Mouse (Mus musculus): ENCODE results near the gene Tmem119. TPM values are rescaled to one million over a fixed set of nuclear protein-coding genes. Genes with fewer than 3 reads are reported as not detected.

Tmem119 gene
- polyA plus RNA-seq, 1 experiment from 2014 or later: 4.5 TPM

- 50% methylated on average over 23 of the region's 23 CpGs for WGBS (ENCODE audit: insufficient replicate concordance)
Measured at GRCm38 (mm10) chr5:113841243-113842225, 41.2 kb upstream of the Tmem119 start.

GRCm38 (mm10) chr5:113840443-113840842 is 40.1 kb upstream of the Tmem119 start:
- no peaks in the 10 kb centered on the region for H3K9me3 ChIP-seq (replicated peaks; ENCODE audit: control insufficient read depth, low read length)
- peaks cover 5% of the 10 kb centered on the region for H3K4me1 ChIP-seq (ENCODE audit: control insufficient read depth, low read depth, low read length)
- WGBS (ENCODE audit: insufficient replicate concordance): 59% methylated on average over 4 of the region's 4 CpGs
- no peaks in the 10 kb centered on the region for H3K27me3 ChIP-seq (ENCODE audit: control insufficient read depth, insufficient read depth, low read depth, low read length)
- no peak overlapping the region for H3K4me2 ChIP-seq (ENCODE audit: low read depth, low read length)
- peaks cover 14% of the 10 kb centered on the region for H3K36me3 ChIP-seq (ENCODE audit: control insufficient read depth, insufficient read depth)
- H3K27ac ChIP-seq (ENCODE audit: low read length): no peak overlapping the region
- ATAC-seq (ENCODE audit: low read depth): no peak
- H3K9ac ChIP-seq (ENCODE audit: low read depth, low read length): no peak overlapping the region
- H3K4me3 ChIP-seq (ENCODE audit: low read depth, low read length): no peak overlapping the region

More at GRCm38 (mm10) chr5:113841243-113842225, 41.2 kb upstream of the Tmem119 start:
- no peak overlapping the region for H3K9ac ChIP-seq (ENCODE audit: low read depth, low read length)
- no peaks in the 10 kb centered on the region for H3K27me3 ChIP-seq (ENCODE audit: control insufficient read depth, insufficient read depth, low read depth, low read length)
- no peak overlapping the region for H3K4me3 ChIP-seq (ENCODE audit: low read depth, low read length)
- no peaks in the 10 kb centered on the region for H3K9me3 ChIP-seq (replicated peaks; ENCODE audit: control insufficient read depth, low read length)
- H3K36me3 ChIP-seq (ENCODE audit: control insufficient read depth, insufficient read depth): peaks cover 17% of the 10 kb centered on the region
- H3K4me2 ChIP-seq (ENCODE audit: low read depth, low read length): no peak overlapping the region
- peaks cover 15% of the 10 kb centered on the region for H3K4me1 ChIP-seq (ENCODE audit: control insufficient read depth, low read depth, low read length)
- ATAC-seq (ENCODE audit: low read depth): no peak
- H3K27ac ChIP-seq (ENCODE audit: low read length): 0 out of 2 replicates have a peak overlapping the region, but pooled peaks have one; percentile 48

DNA sequence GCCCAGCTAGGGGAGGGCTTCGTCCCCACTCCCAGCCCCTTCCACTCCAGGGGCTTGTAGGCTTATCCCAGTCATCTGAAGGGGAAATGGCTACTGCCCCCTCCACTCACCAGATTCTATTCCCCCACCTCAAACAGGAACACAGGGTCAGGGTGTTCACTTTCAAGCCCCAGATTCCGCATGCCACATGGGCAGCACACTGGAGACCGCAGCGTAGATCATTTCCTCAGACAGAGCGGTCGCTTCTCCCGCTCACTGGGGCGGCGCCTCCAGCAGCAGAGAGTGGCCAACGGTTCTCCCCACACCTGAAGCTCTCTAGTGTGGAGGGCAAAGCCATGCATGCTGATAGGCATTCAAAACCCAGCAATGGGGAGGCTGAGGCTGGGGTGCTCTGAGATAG is 36.6 kb upstream of the Tmem119 start:
- H3K4me3 ChIP-seq (ENCODE audit: low read depth, low read length): no peak overlapping the region
- H3K27ac ChIP-seq (ENCODE audit: low read length): peak overlapping the region; percentile 12; the same call in 1 of the 2 replicates
- no peak for ATAC-seq (ENCODE audit: low read depth)
- H3K9ac ChIP-seq (ENCODE audit: low read depth, low read length): no peak overlapping the region
- no peak overlapping the region for H3K4me2 ChIP-seq (ENCODE audit: low read depth, low read length)
- no peaks in the 10 kb centered on the region for H3K27me3 ChIP-seq (ENCODE audit: control insufficient read depth, insufficient read depth, low read depth, low read length)
- no peaks in the 10 kb centered on the region for H3K9me3 ChIP-seq (replicated peaks; ENCODE audit: control insufficient read depth, low read length)
- no peaks in the 10 kb centered on the region for H3K36me3 ChIP-seq (ENCODE audit: control insufficient read depth, insufficient read depth)
- 48% methylated on average over 10 of the region's 10 CpGs for WGBS (ENCODE audit: insufficient replicate concordance)
- H3K4me1 ChIP-seq (ENCODE audit: control insufficient read depth, low read depth, low read length): no peaks in the 10 kb centered on the region

DNA sequence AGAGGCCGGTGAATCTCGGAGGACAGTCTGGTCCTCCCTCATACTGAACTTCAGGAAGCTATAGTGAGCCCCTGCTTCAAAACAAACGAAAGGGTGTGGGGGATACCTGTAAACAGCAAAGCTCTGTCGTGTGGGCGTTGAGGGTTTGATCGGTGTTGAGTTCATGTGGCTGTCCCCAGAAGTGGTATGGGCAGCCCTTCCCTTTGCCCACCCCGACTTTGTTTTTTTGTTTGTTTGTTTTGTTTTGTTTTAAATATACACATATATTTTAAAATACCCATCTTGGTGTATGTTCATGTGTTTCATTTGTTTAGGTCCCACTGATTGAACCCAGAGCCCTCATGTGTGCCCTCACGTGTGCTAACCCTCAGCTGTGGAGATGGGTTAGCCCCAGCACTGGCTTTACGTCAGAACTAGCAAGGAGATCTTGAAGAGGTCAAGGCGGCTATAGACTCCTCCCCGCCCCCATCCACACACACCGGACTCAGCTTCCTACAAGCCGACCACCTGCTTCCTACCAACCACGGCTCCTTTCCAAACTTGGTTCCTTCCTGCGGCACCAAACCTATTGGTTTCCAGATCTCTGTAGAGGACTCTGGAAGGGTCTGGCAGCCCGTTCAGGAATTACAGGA is 33.1 kb upstream of the Tmem119 start:
- H3K9me3 ChIP-seq (replicated peaks; ENCODE audit: control insufficient read depth, low read length): no peaks in the 10 kb centered on the region
- ATAC-seq (ENCODE audit: low read depth): no peak
- no peak overlapping the region for H3K9ac ChIP-seq (ENCODE audit: low read depth, low read length)
- no peak overlapping the region for H3K4me3 ChIP-seq (ENCODE audit: low read depth, low read length)
- H3K4me2 ChIP-seq (ENCODE audit: low read depth, low read length): no peak overlapping the region
- WGBS (ENCODE audit: insufficient replicate concordance): 40% methylated on average over 16 of the region's 16 CpGs
- H3K27ac ChIP-seq (ENCODE audit: low read length): no peak overlapping the region
- no peaks in the 10 kb centered on the region for H3K27me3 ChIP-seq (ENCODE audit: control insufficient read depth, insufficient read depth, low read depth, low read length)
- peaks cover 10% of the 10 kb centered on the region for H3K4me1 ChIP-seq (ENCODE audit: control insufficient read depth, low read depth, low read length)
- H3K36me3 ChIP-seq (ENCODE audit: control insufficient read depth, insufficient read depth): no peaks in the 10 kb centered on the region

DNA sequence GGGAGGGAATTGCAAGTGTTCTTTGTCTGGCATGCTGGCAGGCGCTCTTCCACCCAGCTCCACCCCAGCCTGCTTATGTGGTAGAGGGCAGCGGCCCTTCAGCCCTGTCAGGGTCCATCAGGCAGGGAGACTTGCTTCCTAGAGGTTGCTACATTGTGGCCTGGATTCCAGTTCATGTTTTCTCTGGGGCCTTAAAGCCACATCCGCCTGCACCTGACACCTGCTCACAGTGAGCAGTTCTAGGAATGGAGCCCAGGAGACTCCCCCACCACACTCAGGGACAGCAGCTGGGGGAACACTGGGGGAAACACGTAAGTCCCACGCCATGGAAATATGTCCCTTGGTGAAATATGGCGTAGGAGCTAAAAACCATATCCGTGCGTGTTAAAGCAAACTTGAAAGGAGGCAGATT is 32.2 kb upstream of the Tmem119 start, which contains the start of gene Selplg:
Selplg (minus strand) TSS at position 155 of the 412 bp plus-strand sequence.
- Histone ChIP-seq H3K4me1 (ENCODE audit: control insufficient read depth, low read depth, low read length) (peaks cover 13% of the 10 kb centered on the region), H3K4me3 (ENCODE audit: low read depth, low read length) (no peak within 1 kb of the TSS), H3K36me3 (ENCODE audit: control insufficient read depth, insufficient read depth) (no peaks in the 10 kb centered on the region), H3K27me3 (ENCODE audit: control insufficient read depth, insufficient read depth, low read depth, low read length) (no peaks in the 10 kb centered on the region), H3K4me2 (ENCODE audit: low read depth, low read length) (no peak within 1 kb of the TSS), H3K9me3 (replicated peaks; ENCODE audit: control insufficient read depth, low read length) (no peaks in the 10 kb centered on the region), H3K9ac (ENCODE audit: low read depth, low read length) (no peak within 1 kb of the TSS), H3K27ac (ENCODE audit: low read length) (no peak within 1 kb of the TSS)
- WGBS (ENCODE audit: insufficient replicate concordance): 54% methylated on average over 8 of the region's 8 CpGs
- no peak for ATAC-seq (ENCODE audit: low read depth)

- no peaks in the 10 kb centered on the region for H3K27me3 ChIP-seq (ENCODE audit: control insufficient read depth, insufficient read depth, low read depth, low read length)
- H3K27ac ChIP-seq (ENCODE audit: low read length): no peak overlapping the region
- no peak for ATAC-seq (ENCODE audit: low read depth)
- H3K9ac ChIP-seq (ENCODE audit: low read depth, low read length): no peak overlapping the region
- H3K4me3 ChIP-seq (ENCODE audit: low read depth, low read length): no peak overlapping the region
- no peaks in the 10 kb centered on the region for H3K9me3 ChIP-seq (replicated peaks; ENCODE audit: control insufficient read depth, low read length)
- no peak overlapping the region for H3K4me2 ChIP-seq (ENCODE audit: low read depth, low read length)
- no peaks in the 10 kb centered on the region for H3K36me3 ChIP-seq (ENCODE audit: control insufficient read depth, insufficient read depth)
- 57% methylated on average over 3 of the region's 3 CpGs for WGBS (ENCODE audit: insufficient replicate concordance)
- H3K4me1 ChIP-seq (ENCODE audit: control insufficient read depth, low read depth, low read length): peaks cover 13% of the 10 kb centered on the region
Measured at GRCm38 (mm10) chr5:113831741-113832140, 31.4 kb upstream of the Tmem119 start.

GRCm38 (mm10) chr5:113830796-113831195 is 30.5 kb upstream of the Tmem119 start:
- no peak overlapping the region for H3K9ac ChIP-seq (ENCODE audit: low read depth, low read length)
- no peak overlapping the region for H3K4me2 ChIP-seq (ENCODE audit: low read depth, low read length)
- H3K36me3 ChIP-seq (ENCODE audit: control insufficient read depth, insufficient read depth): no peaks in the 10 kb centered on the region
- H3K4me3 ChIP-seq (ENCODE audit: low read depth, low read length): no peak overlapping the region
- WGBS (ENCODE audit: insufficient replicate concordance): 54% methylated on average over 5 of the region's 5 CpGs
- no peaks in the 10 kb centered on the region for H3K9me3 ChIP-seq (replicated peaks; ENCODE audit: control insufficient read depth, low read length)
- H3K27ac ChIP-seq (ENCODE audit: low read length): no peak overlapping the region
- H3K27me3 ChIP-seq (ENCODE audit: control insufficient read depth, insufficient read depth, low read depth, low read length): no peaks in the 10 kb centered on the region
- peaks cover 13% of the 10 kb centered on the region for H3K4me1 ChIP-seq (ENCODE audit: control insufficient read depth, low read depth, low read length)
- ATAC-seq (ENCODE audit: low read depth): no peak

DNA sequence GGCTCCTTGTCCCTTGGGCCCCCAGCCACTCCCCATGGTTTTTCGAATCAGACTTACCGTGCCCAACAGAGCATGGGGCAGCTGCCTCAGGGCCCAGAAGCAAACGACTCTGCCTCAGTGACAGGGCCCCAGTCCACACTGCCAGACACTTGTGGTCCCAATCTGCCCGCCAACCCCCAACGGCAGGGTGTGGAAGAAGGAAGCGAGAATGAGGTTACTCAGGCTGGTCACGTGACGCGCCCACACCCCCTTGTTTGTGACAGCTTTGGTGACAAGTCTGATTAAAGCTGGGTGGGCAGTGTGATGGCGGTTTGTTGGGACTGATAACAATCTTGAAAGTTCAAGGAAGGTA is 30.0 kb upstream of the Tmem119 start:
- peak; percentile 61 for ATAC-seq (ENCODE audit: low read depth)
- H3K9me3 ChIP-seq (replicated peaks; ENCODE audit: control insufficient read depth, low read length): no peaks in the 10 kb centered on the region
- no peaks in the 10 kb centered on the region for H3K36me3 ChIP-seq (ENCODE audit: control insufficient read depth, insufficient read depth)
- peak overlapping the region; percentile 39 for H3K4me3 ChIP-seq (ENCODE audit: low read depth, low read length)
- H3K27me3 ChIP-seq (ENCODE audit: control insufficient read depth, insufficient read depth, low read depth, low read length): no peaks in the 10 kb centered on the region
- H3K27ac ChIP-seq (ENCODE audit: low read length): peak overlapping the region; percentile 36
- peak overlapping the region; percentile 35; the same call in 1 of the 2 replicates for H3K9ac ChIP-seq (ENCODE audit: low read depth, low read length)
- peaks cover 13% of the 10 kb centered on the region for H3K4me1 ChIP-seq (ENCODE audit: control insufficient read depth, low read depth, low read length)
- H3K4me2 ChIP-seq (ENCODE audit: low read depth, low read length): peak overlapping the region; percentile 19
- WGBS (ENCODE audit: insufficient replicate concordance): 9% methylated on average over 10 of the region's 10 CpGs

Measured in liver, embryonic 16.5 days (tissue).